ENCODE assay signal across 18 mouse cellular contexts in the genomic region with DNA sequence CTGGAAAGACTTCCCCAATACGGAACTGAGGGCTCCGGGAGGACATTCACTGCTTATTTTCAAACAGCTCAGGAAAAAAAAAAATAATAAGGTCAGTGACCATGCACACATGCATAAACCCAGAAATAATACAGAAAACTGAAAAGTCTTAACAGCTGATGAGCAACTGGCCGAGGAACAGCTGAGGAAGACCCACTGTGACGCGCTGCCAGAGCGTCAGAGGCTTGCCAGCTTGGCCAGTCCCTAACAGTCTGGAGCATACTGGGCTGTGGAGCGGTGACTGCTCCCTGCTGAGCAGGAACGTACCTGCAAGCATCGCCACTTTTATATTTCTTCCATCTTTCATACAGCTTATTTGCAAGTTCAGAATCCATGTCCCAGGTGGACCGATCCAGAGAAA.
DNase-seq lines count a peak whose midpoint lies in the region; TF ChIP-seq lines count a peak whose summit lies in the region.
"Had no signal": no experiment of that assay in that cellular context is flagged by ENCODE, and none has a peak within 500 bp of the region (broad histone marks: within the 10 kb centered on the region; RNA-seq: fewer than 3 reads in every experiment).

No protein-coding gene starts in this region.

- no peak overlapping the region for H3K4me3 ChIP-seq in gastrocnemius, adult 2 months
- H3K4me3 ChIP-seq: embryonic facial prominence, embryonic 13.5 days; embryonic facial prominence, embryonic 15.5 days; erythroblast, embryonic 14.5 days; forebrain, embryonic 10.5 days; forebrain, embryonic 12.5 days had no signal

- peak; percentile 23 for DNase-seq in gastrocnemius, postnatal 14 days
- no peak for DNase-seq in gastrocnemius, adult 2 months
- peak; percentile 22 for DNase-seq in left cerebral cortex, postnatal 4 days
- DNase-seq in left cerebral cortex, postnatal 14 days (ENCODE audit: low spot score in 2 of 2) = no peak
- no peak for DNase-seq in kidney, postnatal 10 days
- DNase-seq: adrenal gland, adult 2 months; adrenal gland, postnatal 10 days; adrenal gland, postnatal 25 days; cerebellum, adult 11 months; cerebellum, adult 18-20 months; cerebellum, adult 8-10 months; cerebellum, postnatal 36 days; embryo, embryonic 11 days had no signal

- intact Hi-C loops in gastrocnemius, postnatal 14 days (cut with DNase I; ENCODE audit: low total_unique reads) = no loop called here
- intact Hi-C loops in gastrocnemius, adult 2 months (cut with DNase I) = no loop called here
- intact Hi-C loops in left cerebral cortex, postnatal 4 days (cut with DNase I) = no loop called here
- intact Hi-C loops in left cerebral cortex, postnatal 14 days (cut with DNase I) = no loop called here

- H3K27ac ChIP-seq in gastrocnemius, adult 2 months = no peak overlapping the region
- H3K27ac ChIP-seq: embryonic facial prominence, embryonic 13.5 days; forebrain, embryonic 10.5 days; forebrain, embryonic 12.5 days had no signal

- TF ChIP-seq CTCF in gastrocnemius, adult 2 months (IDR thresholded peaks at IDR 0.05) = no peak

Comparison
In these comparisons a context has a peak if more than half of its experiments do, and no peak if none do; other contexts are left out.
1. DNase-seq: peak in gastrocnemius, postnatal 14 days (single experiment) and left cerebral cortex, postnatal 4 days (single experiment); none in gastrocnemius, adult 2 months (single experiment), left cerebral cortex, postnatal 14 days (0 of 2) and kidney, postnatal 10 days (single experiment).